Mouse (Mus musculus): ENCODE data around the gene 6030452D12Rik.

- TF ChIP-seq CTCF (IDR thresholded peaks at IDR 0.05; ENCODE audit: control insufficient read depth, insufficient read depth, insufficient read length) (no peak), MYOG (IDR thresholded peaks at IDR 0.05; ENCODE audit: control insufficient read depth, extremely low read depth, insufficient read length) (no peak), MAX (IDR thresholded peaks at IDR 0.05) (no peak), USF1 (IDR thresholded peaks at IDR 0.05; ENCODE audit: low read depth) (no peak), MYOD1 (IDR thresholded peaks at IDR 0.05; ENCODE audit: control insufficient read depth, insufficient read length, low read depth) (no peak), CEBPB (IDR thresholded peaks at IDR 0.05; ENCODE audit: low read depth) (no peak), FOSL1 (IDR thresholded peaks at IDR 0.05; ENCODE audit: insufficient read depth, low read length, poor library complexity, severe bottlenecking) (no peak)
These were observed 11.3 kb downstream of the 6030452D12Rik start for GRCm38 (mm10) chr8:106511531-106512041.

All from C2C12 (cell line).